Mouse (Mus musculus) bone marrow, adult 2 months (tissue): ENCODE measurements around the gene Gm26920. TPM values are rescaled to one million over a fixed set of nuclear protein-coding genes. Genes with fewer than 3 reads are reported as not detected.
A peak's percentile ranks its signal among the peaks of the same experiment; 100 is the strongest.

ENCODE experiments used
- H3K27ac ChIP-seq: fragments of 200-500 bp; 2 replicates; pipeline ENCODE4 v1.5.1; 2012; ENCODE audit warnings: low read depth, mild to moderate bottlenecking, control low read depth, inconsistent platforms, low read length; ENCODE audit not compliant: control insufficient read depth, poor library complexity, insufficient read depth
- H3K4me1 ChIP-seq: fragments of 200-500 bp; 2 replicates; pipeline ENCODE4 v1.6.1; 2011; ENCODE audit warnings: low read length; ENCODE audit not compliant: control insufficient read depth, insufficient read depth
- H3K4me3 ChIP-seq: fragments of 200-500 bp; replicated peaks from 2 replicates; pipeline ENCODE3; 2011; ENCODE audit warnings: mild to moderate bottlenecking, low read depth, low read length, control low read depth; ENCODE audit not compliant: control insufficient read depth
- CTCF ChIP-seq: fragments of 200-500 bp; IDR thresholded peaks from 2 replicates; pipeline ENCODE4 v1.5.1; 2011; ENCODE audit warnings: low read length, control low read depth; ENCODE audit not compliant: control insufficient read depth, insufficient read depth
- POLR2A ChIP-seq: fragments of 200-500 bp; IDR thresholded peaks from 2 replicates; pipeline ENCODE4 v1.6.1; 2011; ENCODE audit warnings: low read depth, mild to moderate bottlenecking, control low read depth, low read length, borderline replicate concordance; ENCODE audit not compliant: control insufficient read depth
- WGBS: fragments of 180-500 bp; shearing (Covaris S2); methylation state at CpG from one replicate; pipeline ENCODE4 v1.1.7; 2018; 5-methylcytosine and 5-hydroxymethylcytosine counted together
- polyA plus RNA-seq: library from polyadenylated mRNA; stranded (reverse); fragments of >200 nt; gene quantifications from 2 replicates; pipeline ENCODE4 v1.2.4, GENCODE M21; 2011; ENCODE audit warnings: low replicate concordance; ENCODE audit not compliant: missing spikeins, insufficient read depth, insufficient read length

The Gm26920 gene
- polyA plus RNA-seq, 1 experiment = not detected

GRCm38 (mm10) chr7:30034331-30034730 is 55.9 kb downstream of the Gm26920 start:
- Histone ChIP-seq H3K27ac (no peak overlapping the region), H3K4me3 (no peak overlapping the region), H3K4me1 (no peaks in the 10 kb centered on the region)
- WGBS = 87% methylated on average over 12 of the region's 12 CpGs
- TF ChIP-seq POLR2A (no peak), CTCF (no peak)

GRCm38 (mm10) chr7:30031379-30031778 is 58.8 kb downstream of the Gm26920 start:
- no peak overlapping the region for H3K27ac ChIP-seq
- WGBS = 81% methylated on average over 3 of the region's 3 CpGs
- H3K4me1 ChIP-seq = no peaks in the 10 kb centered on the region
- TF ChIP-seq CTCF = no peak
- TF ChIP-seq POLR2A = no peak
- H3K4me3 ChIP-seq = no peak overlapping the region

- Histone ChIP-seq H3K4me3 (no peak overlapping the region), H3K4me1 (no peaks in the 10 kb centered on the region), H3K27ac (no peak overlapping the region)
- 50% methylated on average over 6 of the region's 6 CpGs for WGBS
- no peak for TF ChIP-seq POLR2A
- TF ChIP-seq CTCF = no peak
These were observed 59.5 kb downstream of the Gm26920 start for GRCm38 (mm10) chr7:30030677-30031076.

- 77% methylated on average over 3 of the region's 3 CpGs for WGBS
- Histone ChIP-seq H3K27ac (no peak overlapping the region), H3K4me3 (no peak overlapping the region), H3K4me1 (no peaks in the 10 kb centered on the region)
- TF ChIP-seq CTCF = no peak
- TF ChIP-seq POLR2A = no peak
These were observed 61.6 kb downstream of the Gm26920 start for GRCm38 (mm10) chr7:30028572-30028971.

GRCm38 (mm10) chr7:30027331-30027730 is 62.9 kb downstream of the Gm26920 start:
- 68% methylated on average over 4 of the region's 4 CpGs for WGBS
- TF ChIP-seq POLR2A (no peak), CTCF (no peak)
- Histone ChIP-seq H3K4me3 (no peak overlapping the region), H3K27ac (no peak overlapping the region), H3K4me1 (no peaks in the 10 kb centered on the region)

- H3K27ac ChIP-seq = no peak overlapping the region
- 82% methylated on average over 5 of the region's 5 CpGs for WGBS
- TF ChIP-seq CTCF (peak; percentile 12; the same call in 1 of the 2 replicates), POLR2A (no peak)
These were observed 64.9 kb downstream of the Gm26920 start for GRCm38 (mm10) chr7:30025358-30025757.

GRCm38 (mm10) chr7:30023800-30024199 is 66.4 kb downstream of the Gm26920 start:
- WGBS = 68% methylated on average over 8 of the region's 8 CpGs
- H3K4me3 ChIP-seq = no peak overlapping the region
- H3K4me1 ChIP-seq = no peaks in the 10 kb centered on the region
- H3K27ac ChIP-seq = no peak overlapping the region; the same call in 1 of the 2 replicates
- TF ChIP-seq CTCF = no peak
- no peak for TF ChIP-seq POLR2A

More at GRCm38 (mm10) chr7:30025358-30025757, 64.9 kb downstream of the Gm26920 start:
- Histone ChIP-seq H3K4me3 (no peak overlapping the region), H3K4me1 (no peaks in the 10 kb centered on the region)

GRCm38 (mm10) chr7:30023324-30023723 is 66.9 kb downstream of the Gm26920 start:
- WGBS = 92% methylated on average over 9 of the region's 9 CpGs
- TF ChIP-seq CTCF = no peak
- no peak for TF ChIP-seq POLR2A
- Histone ChIP-seq H3K4me1 (no peaks in the 10 kb centered on the region), H3K27ac (no peak overlapping the region), H3K4me3 (no peak overlapping the region)

- 83% methylated on average over 2 of the region's 2 CpGs for WGBS
- Histone ChIP-seq H3K27ac (no peak overlapping the region), H3K4me3 (no peak overlapping the region), H3K4me1 (no peaks in the 10 kb centered on the region)
- TF ChIP-seq CTCF = no peak
- TF ChIP-seq POLR2A = no peak
These were observed 70.7 kb downstream of the Gm26920 start for GRCm38 (mm10) chr7:30019543-30019942.
